Mouse (Mus musculus): ENCODE data around the gene Gm10226. TPM values are rescaled to one million over a fixed set of nuclear protein-coding genes. Genes with fewer than 3 reads are reported as not detected.

The Gm10226 gene
- total RNA-seq, 1 experiment: not detected

- TF ChIP-seq CHD2 (IDR thresholded peaks at IDR 0.05; ENCODE audit: low read depth, low read length) (no peak), ZC3H11A (IDR thresholded peaks at IDR 0.05; ENCODE audit: borderline replicate concordance, low read depth, low read length) (no peak), MAFK (IDR thresholded peaks at IDR 0.05; ENCODE audit: insufficient read depth, low read depth, low read length) (no peak), ZNF384 (IDR thresholded peaks at IDR 0.05; ENCODE audit: low read depth, low read length) (no peak), HCFC1 (IDR thresholded peaks at IDR 0.05; ENCODE audit: borderline replicate concordance, insufficient read depth, low read length) (no peak)
- Histone ChIP-seq H3K36me3 (ENCODE audit: control insufficient read depth, insufficient read depth, low read length, poor library complexity, severe bottlenecking) (peaks cover 2% of the 10 kb centered on the region), H3K4me3 (ENCODE audit: insufficient read depth in 1 of 2, low read depth in 1 of 2, low read length in 2 of 2, poor library complexity in 1 of 2, severe bottlenecking in 1 of 2) (peak overlapping the region; percentile 77 to 98; a peak in 3 of 4 replicates), H3K4me1 (ENCODE audit: control insufficient read depth in 2 of 2, insufficient read depth in 2 of 2, low read length in 2 of 2, poor library complexity in 1 of 2) (peaks cover 0 to 2% of the 10 kb centered on the region in 2 experiments; a peak in 1 of 4 replicates), H3K9ac (ENCODE audit: insufficient read depth, low read depth, low read length, poor library complexity, severe bottlenecking) (no peak overlapping the region), H3K9me3 (ENCODE audit: control insufficient read depth, insufficient read depth, low read depth, low read length) (no peaks in the 10 kb centered on the region), H3K27ac (ENCODE audit: insufficient read depth, low read depth, low read length, poor library complexity, severe bottlenecking) (no peak overlapping the region)
- in situ Hi-C loops (cut with MboI; ENCODE audit: low sequenced_read_pairs in 2 of 2, unreplicated experiment in 2 of 2): no loop called here
- DNase-seq (ENCODE audit: low read depth, low spot score): no peak
These were observed 41.4 kb downstream of the Gm10226 start for GRCm38 (mm10) chr17:21733049-21733448.

DNA sequence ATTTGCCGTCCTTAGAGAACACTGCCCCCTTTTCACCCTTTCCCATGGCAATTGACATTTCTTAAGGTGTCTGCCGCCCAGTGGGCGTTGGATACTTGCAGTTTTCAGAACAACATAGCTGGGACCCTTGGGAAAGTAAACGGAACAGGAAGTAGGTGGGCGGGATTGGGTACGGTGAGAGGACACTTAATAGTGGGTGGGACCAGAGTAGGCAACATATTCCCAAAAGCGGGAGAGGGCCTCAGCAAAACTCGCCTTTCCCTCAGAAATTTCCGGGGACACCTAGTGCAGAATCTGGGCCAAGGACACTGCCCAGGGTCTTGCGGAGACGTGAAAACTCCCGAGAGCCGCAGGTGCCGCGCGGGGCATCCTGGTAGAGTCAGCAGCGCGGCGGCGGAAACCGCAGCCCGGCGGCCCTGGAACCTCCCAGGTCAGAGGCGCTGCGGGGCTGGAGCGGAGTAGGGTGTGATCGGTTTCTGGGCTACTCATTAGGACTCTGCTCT is 41.9 kb downstream of the Gm10226 start:
- in situ Hi-C loops (cut with MboI; ENCODE audit: low sequenced_read_pairs in 2 of 2, unreplicated experiment in 2 of 2): no loop called here

More for the DNA sequence above, 41.9 kb downstream of the Gm10226 start:
- peak overlapping the region; percentile 77 to 98 for H3K4me3 ChIP-seq (ENCODE audit: insufficient read depth in 1 of 2, low read depth in 1 of 2, low read length in 2 of 2, poor library complexity in 1 of 2, severe bottlenecking in 1 of 2)
- peak; percentile 87 for DNase-seq (ENCODE audit: low read depth, low spot score)
- H3K9me3 ChIP-seq (ENCODE audit: control insufficient read depth, insufficient read depth, low read depth, low read length): no peaks in the 10 kb centered on the region
- H3K27ac ChIP-seq (ENCODE audit: insufficient read depth, low read depth, low read length, poor library complexity, severe bottlenecking): peak overlapping the region; percentile 50; the same call in 1 of the 2 replicates
- TF ChIP-seq HCFC1 (IDR thresholded peaks at IDR 0.05; ENCODE audit: borderline replicate concordance, insufficient read depth, low read length) (peak; percentile 47; the same call in 1 of the 2 replicates), MAFK (IDR thresholded peaks at IDR 0.05; ENCODE audit: insufficient read depth, low read depth, low read length) (no peak), ZC3H11A (IDR thresholded peaks at IDR 0.05; ENCODE audit: borderline replicate concordance, low read depth, low read length) (no peak)
- peaks cover 0 to 2% of the 10 kb centered on the region in 2 experiments; a peak in 1 of 4 replicates for H3K4me1 ChIP-seq (ENCODE audit: control insufficient read depth in 2 of 2, insufficient read depth in 2 of 2, low read length in 2 of 2, poor library complexity in 1 of 2)
- peaks cover 2% of the 10 kb centered on the region for H3K36me3 ChIP-seq (ENCODE audit: control insufficient read depth, insufficient read depth, low read length, poor library complexity, severe bottlenecking)
- H3K9ac ChIP-seq (ENCODE audit: insufficient read depth, low read depth, low read length, poor library complexity, severe bottlenecking): peak overlapping the region; percentile 91

Other genes with a start within 250 kb of the Gm10226 start
- gene Zfp51, start 241.5 kb upstream of the Gm10226 start, total RNA-seq (2012; rRNA removed): 6.6 and 8.1 TPM in 2 replicates
- gene Zfp53, start 202.9 kb upstream of the Gm10226 start, total RNA-seq (2012; rRNA removed): 5.0 and 5.9 TPM in 2 replicates
- 3.4 and 3.7 TPM in 2 replicates for gene Zfp52, start 156.3 kb upstream of the Gm10226 start, total RNA-seq (2012; rRNA removed)
- gene Zfp948, start 124.9 kb upstream of the Gm10226 start, total RNA-seq (2012; rRNA removed): 8.2 and 8.9 TPM in 2 replicates
- gene Zfp983, start 41.2 kb upstream of the Gm10226 start, total RNA-seq (2012; rRNA removed): 0.95 and 1.1 TPM in 2 replicates
- 9.7 and 10.0 TPM in 2 replicates for gene Zfp760, start 15.9 kb downstream of the Gm10226 start, total RNA-seq (2012; rRNA removed)
- 47.0 and 47.5 TPM in 2 replicates for gene Zfp229, start 38.9 kb downstream of the Gm10226 start, total RNA-seq (2012; rRNA removed)
- gene Zfp820, start 153.9 kb downstream of the Gm10226 start, total RNA-seq (2012; rRNA removed): 6.6 and 8.1 TPM in 2 replicates
- 5.0 and 7.6 TPM in 2 replicates for gene Zfp995, start 218.1 kb downstream of the Gm10226 start, total RNA-seq (2012; rRNA removed)